Mouse (Mus musculus) cerebellum, adult 2 months (tissue): ENCODE data around the gene Serpina6. TPM values are rescaled to one million over a fixed set of nuclear protein-coding genes. Genes with fewer than 3 reads are reported as not detected.
"Not testable (repeated sequence)": the region's sequence is repeated elsewhere in the genome, so short reads cannot be mapped to it uniquely, and the experiment has no call there.

Source experiments
- DNase-seq, 2 experiments: peaks; one replicate each; pipeline ENCODE4 v3.0.0; 2021
- H3K27ac ChIP-seq: fragments of 200-500 bp; 2 replicates; pipeline ENCODE4 v1.5.1; 2012; ENCODE audit warnings: low read length, control low read depth, inconsistent platforms; ENCODE audit not compliant: insufficient read depth
- H3K27me3 ChIP-seq: fragments of 200-500 bp; 2 replicates; pipeline ENCODE4 v1.6.1; 2012; ENCODE audit warnings: inconsistent platforms, mild to moderate bottlenecking, low read length, moderate library complexity; ENCODE audit not compliant: control insufficient read depth, insufficient read depth
- H3K4me1 ChIP-seq: fragments of 200-500 bp; 2 replicates; pipeline ENCODE4 v1.6.1; 2011; ENCODE audit warnings: low read length; ENCODE audit not compliant: control insufficient read depth, insufficient read depth
- H3K4me3 ChIP-seq: fragments of 200-500 bp; replicated peaks from 2 replicates; pipeline ENCODE3; 2011; ENCODE audit warnings: mild to moderate bottlenecking, low read depth, low read length, control low read depth; ENCODE audit not compliant: insufficient read depth
- CTCF ChIP-seq: fragments of 200-500 bp; IDR thresholded peaks from 2 replicates; pipeline ENCODE4 v1.5.1; 2011; ENCODE audit warnings: low read depth, mild to moderate bottlenecking, control low read depth, low read length, moderate library complexity, borderline replicate concordance; ENCODE audit not compliant: insufficient read depth
- POLR2A ChIP-seq: fragments of 200-500 bp; IDR thresholded peaks from 2 replicates; pipeline ENCODE4 v1.6.1; 2011; ENCODE audit warnings: low read length, control low read depth, borderline replicate concordance; ENCODE audit not compliant: insufficient read depth
- WGBS: fragments of 180-500 bp; shearing (Covaris S2); methylation state at CpG from one replicate; pipeline ENCODE4 v1.1.7; 2018; 5-methylcytosine and 5-hydroxymethylcytosine counted together
- polyA plus RNA-seq: library from polyadenylated mRNA; depleted of rRNA; stranded (reverse); fragments of >200 nt; gene quantifications from 2 replicates; pipeline ENCODE4 v1.2.3, GENCODE M21; 2012

Serpina6 gene
- polyA plus RNA-seq, 1 experiment: not detected

DNA sequence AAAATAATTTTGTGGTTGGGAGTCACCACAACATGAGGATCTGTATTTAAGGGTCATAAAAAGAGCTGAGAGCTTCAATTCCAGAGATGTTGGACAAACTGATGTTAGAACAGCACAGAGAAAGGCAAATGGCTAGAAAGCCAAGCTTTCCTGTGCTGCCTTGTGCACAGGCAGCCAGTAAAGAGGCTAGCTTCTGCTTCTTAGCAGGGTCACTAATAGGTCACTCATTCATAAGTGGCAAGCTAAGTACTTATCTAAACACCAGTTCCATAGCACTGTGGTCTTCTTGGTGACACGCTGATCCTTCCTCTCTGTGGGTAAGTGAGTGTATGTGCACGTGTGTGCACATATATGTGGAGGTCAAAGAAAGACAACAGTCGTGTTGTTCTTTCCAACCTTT is 14.5 kb upstream of the Serpina6 start:
- TF ChIP-seq POLR2A: no peak
- no peak for TF ChIP-seq CTCF
- H3K4me1 ChIP-seq: no peaks in the 10 kb centered on the region
- 86% methylated on average over 3 of the region's 3 CpGs for WGBS
- no peak for DNase-seq
- H3K4me3 ChIP-seq: no peak overlapping the region
- no peak overlapping the region for H3K27ac ChIP-seq
- no peaks in the 10 kb centered on the region for H3K27me3 ChIP-seq

- H3K27ac ChIP-seq: no peak overlapping the region
- DNase-seq: no peak
- no peak overlapping the region for H3K4me3 ChIP-seq
- no peak for TF ChIP-seq POLR2A
- no peak for TF ChIP-seq CTCF
- H3K4me1 ChIP-seq: no peaks in the 10 kb centered on the region
- no peaks in the 10 kb centered on the region for H3K27me3 ChIP-seq
- 80% methylated on average over 2 of the region's 2 CpGs for WGBS
Observed at GRCm38 (mm10) chr12:103670964-103671363, 14.0 kb upstream of the Serpina6 start.

GRCm38 (mm10) chr12:103670344-103670743 is 13.3 kb upstream of the Serpina6 start:
- no peak overlapping the region for H3K4me3 ChIP-seq
- no peak overlapping the region for H3K27ac ChIP-seq
- DNase-seq: no peak
- H3K4me1 ChIP-seq: no peaks in the 10 kb centered on the region
- WGBS: 8% methylated on average over 5 of the region's 5 CpGs
- H3K27me3 ChIP-seq: no peaks in the 10 kb centered on the region
- TF ChIP-seq CTCF (no peak), POLR2A (no peak)

- Histone ChIP-seq H3K4me3 (no peak overlapping the region), H3K27ac (no peak overlapping the region), H3K27me3 (no peaks in the 10 kb centered on the region), H3K4me1 (no peaks in the 10 kb centered on the region)
- no peak for DNase-seq
- TF ChIP-seq CTCF (no peak), POLR2A (no peak)
- WGBS: 92% methylated on average over 3 of the region's 3 CpGs
Observed at GRCm38 (mm10) chr12:103665286-103665685, 8.3 kb upstream of the Serpina6 start.

DNA sequence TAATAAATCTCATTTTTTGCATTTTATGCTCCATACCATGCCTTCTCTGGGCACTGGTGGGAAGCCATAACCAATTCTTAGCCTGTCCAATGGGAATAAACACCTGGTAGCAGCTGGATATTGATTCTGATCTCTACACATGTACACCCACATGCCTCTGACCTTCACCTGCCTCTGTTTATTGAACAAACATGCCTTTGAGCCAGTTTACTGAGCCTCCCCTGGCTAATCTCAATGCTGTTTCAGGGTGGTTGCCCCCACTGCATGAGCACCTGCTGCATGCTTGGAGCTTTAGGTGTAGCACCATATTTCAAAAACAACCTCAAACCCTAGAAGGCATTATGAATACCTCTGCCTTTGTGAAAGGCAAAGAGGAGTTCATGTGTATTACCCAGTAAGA is 5.0 kb upstream of the Serpina6 start:
- H3K4me1 ChIP-seq, H3K4me3 ChIP-seq, DNase-seq, H3K27ac ChIP-seq, H3K27me3 ChIP-seq: not testable (repeated sequence)

DNA sequence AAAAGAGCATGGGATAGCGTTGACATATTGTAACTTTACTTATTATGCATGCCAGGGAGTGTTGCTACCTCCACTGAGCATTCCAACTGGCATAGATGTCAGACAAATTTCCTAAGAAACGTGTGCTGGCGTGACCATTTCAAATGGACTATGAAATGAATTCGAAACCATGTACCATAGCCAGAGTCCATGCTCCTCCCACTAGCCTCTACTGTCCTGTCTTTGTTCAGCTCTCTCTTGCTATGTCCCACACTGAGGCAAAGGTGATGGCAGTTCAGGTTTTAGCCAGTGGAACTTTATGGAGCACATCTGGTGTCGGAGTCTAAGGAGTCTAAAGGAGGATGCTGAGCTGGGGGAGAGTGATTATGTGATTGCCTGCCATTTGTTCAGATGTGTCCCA is 3.1 kb upstream of the Serpina6 start:
- Histone ChIP-seq H3K4me3 (no peak overlapping the region), H3K27me3 (no peaks in the 10 kb centered on the region), H3K4me1 (no peaks in the 10 kb centered on the region), H3K27ac (no peak overlapping the region)
- TF ChIP-seq CTCF (no peak), POLR2A (no peak)
- no peak for DNase-seq
- WGBS: 65% methylated on average over 5 of the region's 5 CpGs

DNA sequence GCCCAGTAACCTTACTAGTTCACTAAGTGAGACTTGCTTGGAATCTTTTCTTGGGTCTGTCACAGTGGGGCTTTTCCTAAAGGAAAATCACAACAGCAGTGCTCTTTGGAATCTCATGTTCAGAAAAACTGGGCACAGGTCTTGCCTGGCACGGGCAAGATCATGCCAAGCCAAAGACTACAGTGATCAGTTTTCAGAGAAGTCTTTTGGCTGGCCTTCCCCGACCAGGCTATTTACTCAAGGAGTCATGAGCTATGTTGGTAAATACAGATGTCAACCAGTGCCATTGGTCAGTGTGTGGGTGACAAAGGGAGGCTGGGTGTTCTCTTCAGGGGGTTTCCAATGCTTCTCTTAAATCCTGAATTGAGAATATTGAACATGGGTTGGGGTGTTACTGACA is 2.2 kb upstream of the Serpina6 start:
- Histone ChIP-seq H3K4me1 (no peaks in the 10 kb centered on the region), H3K27ac (no peak overlapping the region), H3K4me3 (no peak overlapping the region), H3K27me3 (no peaks in the 10 kb centered on the region)
- DNase-seq: no peak
- WGBS: 23% methylated on average over 2 of the region's 2 CpGs
- TF ChIP-seq CTCF: no peak
- TF ChIP-seq POLR2A: no peak

DNA sequence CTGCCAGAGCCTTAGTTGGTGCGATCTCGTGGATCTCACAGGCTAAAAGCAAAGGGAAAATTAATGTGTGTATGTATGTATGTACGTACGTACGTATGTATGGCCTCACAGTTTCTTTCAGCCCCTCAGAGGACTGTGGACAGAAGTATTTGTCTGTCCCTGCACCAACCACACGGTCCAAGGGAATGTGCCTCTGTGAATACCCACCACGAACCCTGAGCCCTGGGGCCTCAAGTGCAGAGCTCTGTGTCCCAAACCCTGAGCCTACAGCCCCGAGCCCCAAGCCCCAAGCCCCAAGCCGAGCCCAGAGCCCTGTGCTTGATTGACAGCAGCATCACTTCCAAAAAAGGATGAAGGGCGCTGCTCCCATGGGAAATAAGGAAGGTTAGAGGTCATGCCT is 979 bp upstream of the Serpina6 start:
- WGBS: 78% methylated on average over 10 of the region's 10 CpGs

More for the DNA sequence above, 979 bp upstream of the Serpina6 start:
- no peaks in the 10 kb centered on the region for H3K4me1 ChIP-seq
- no peak for DNase-seq
- no peaks in the 10 kb centered on the region for H3K27me3 ChIP-seq
- no peak overlapping the region for H3K4me3 ChIP-seq
- TF ChIP-seq POLR2A (no peak), CTCF (no peak)
- no peak overlapping the region for H3K27ac ChIP-seq
